Mouse (Mus musculus): Measurements from ENCODE around the gene Gm20388. TPM values are rescaled to one million over a fixed set of nuclear protein-coding genes. Genes with fewer than 3 reads are reported as not detected.
A peak's percentile ranks its signal among the peaks of the same experiment; 100 is the strongest.

The Gm20388 gene
- total and polyA plus RNA-seq, 2 experiments from 2014 or later = 51.3 TPM; not detected in 1

DNA sequence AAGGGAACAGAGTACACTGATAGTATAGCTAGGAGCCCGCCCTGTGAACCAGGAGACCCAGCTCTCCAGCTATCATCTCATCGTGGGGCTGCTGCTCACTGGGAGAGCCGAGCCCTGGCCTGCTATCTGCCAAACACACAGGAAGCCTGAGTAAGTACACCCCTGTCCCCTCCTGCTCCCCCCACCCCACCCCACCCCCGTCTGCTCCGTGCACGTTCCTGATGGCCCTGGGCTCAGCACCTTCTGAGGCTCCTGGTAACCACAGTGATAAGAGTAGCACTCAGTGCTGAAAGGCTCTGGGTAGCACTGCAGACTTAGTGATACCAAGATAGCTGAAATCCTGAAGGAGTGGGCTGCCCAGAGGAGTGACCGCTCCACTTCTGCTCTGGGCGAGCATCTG lies 4068.3 kb downstream of the Gm20388 start:
- Histone ChIP-seq H3K4me3 (ENCODE audit: low read depth, low read length) (no peak overlapping the region), H3K9me3 (ENCODE audit: low read length) (no peaks in the 10 kb centered on the region), H3K9ac (no peak overlapping the region), H3K4me1 (ENCODE audit: insufficient read depth) (peaks cover 7% of the 10 kb centered on the region; the same call in 1 of the 2 replicates), H3K4me2 (ENCODE audit: low read depth) (no peak overlapping the region), H3K27ac (ENCODE audit: low read depth, low read length) (no peak overlapping the region), H3K36me3 (ENCODE audit: insufficient read depth) (no peaks in the 10 kb centered on the region), H3K27me3 (ENCODE audit: insufficient read depth, low read length) (no peaks in the 10 kb centered on the region)
- ATAC-seq (no peak), DNase-seq (no peak)
- TF ChIP-seq CTCF (IDR thresholded peaks at IDR 0.05; ENCODE audit: low read depth) = no peak
- 82% methylated on average over 8 of the region's 8 CpGs for WGBS

DNA sequence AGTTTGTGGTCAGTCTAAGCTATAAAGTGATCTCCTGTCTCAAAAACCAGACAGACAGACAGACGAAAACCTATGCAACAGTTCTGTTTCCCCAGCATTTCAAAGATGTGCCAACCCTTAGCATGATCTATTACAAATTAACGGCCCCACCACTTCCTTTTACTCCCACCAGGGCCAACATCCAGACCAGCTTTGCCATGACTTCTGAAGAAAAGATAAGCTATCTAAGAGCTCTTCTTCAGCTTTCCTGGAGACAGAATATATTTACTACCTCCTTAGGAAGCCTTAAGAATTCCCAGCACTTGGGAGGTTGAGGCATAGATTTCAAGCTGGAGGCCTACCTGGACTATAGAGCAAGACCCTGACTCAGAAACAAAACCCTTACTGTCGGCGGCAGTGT lies 4069.6 kb downstream of the Gm20388 start:
- no peak overlapping the region for H3K9ac ChIP-seq
- WGBS = 80% methylated on average over 4 of the region's 4 CpGs
- no peak for TF ChIP-seq CTCF (IDR thresholded peaks at IDR 0.05; ENCODE audit: low read depth)
- no peaks in the 10 kb centered on the region for H3K9me3 ChIP-seq (ENCODE audit: low read length)
- peaks cover 7% of the 10 kb centered on the region; the same call in 1 of the 2 replicates for H3K4me1 ChIP-seq (ENCODE audit: insufficient read depth)
- DNase-seq = no peak
- no peaks in the 10 kb centered on the region for H3K36me3 ChIP-seq (ENCODE audit: insufficient read depth)
- no peaks in the 10 kb centered on the region for H3K27me3 ChIP-seq (ENCODE audit: insufficient read depth, low read length)
- no peak for ATAC-seq
- 0 out of 2 replicates have a peak overlapping the region, but pooled peaks have one; percentile 3 for H3K4me2 ChIP-seq (ENCODE audit: low read depth)
- no peak overlapping the region for H3K4me3 ChIP-seq (ENCODE audit: low read depth, low read length)
- H3K27ac ChIP-seq (ENCODE audit: low read depth, low read length) = no peak overlapping the region

DNA sequence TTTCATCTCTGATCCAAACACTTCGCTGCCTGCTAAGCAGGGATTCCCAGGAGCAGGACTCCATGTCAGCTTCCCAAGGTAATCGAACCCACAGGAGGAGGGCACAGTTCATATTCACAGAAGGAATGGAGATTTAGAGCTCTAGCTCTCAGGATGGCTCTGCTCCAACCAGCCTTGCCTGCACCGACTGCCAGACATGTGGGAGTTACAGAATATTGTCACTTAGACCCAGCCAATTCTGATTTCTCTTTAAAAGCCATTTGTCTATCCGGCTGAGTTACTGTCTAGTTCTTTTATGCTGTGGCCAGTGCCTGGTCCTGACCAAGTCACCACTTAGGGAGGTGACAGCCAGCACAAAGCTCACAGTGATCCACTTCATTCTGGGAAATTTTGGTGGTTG lies 4071.0 kb downstream of the Gm20388 start:
- H3K4me2 ChIP-seq (ENCODE audit: low read depth) = peak overlapping the region; percentile 92
- no peak overlapping the region; the same call in 1 of the 2 replicates for H3K27ac ChIP-seq (ENCODE audit: low read depth, low read length)
- H3K9ac ChIP-seq = 0 out of 2 replicates have a peak overlapping the region, but pooled peaks have one; percentile 4
- TF ChIP-seq CTCF (IDR thresholded peaks at IDR 0.05; ENCODE audit: low read depth) = no peak
- no peaks in the 10 kb centered on the region for H3K27me3 ChIP-seq (ENCODE audit: insufficient read depth, low read length)
- H3K36me3 ChIP-seq (ENCODE audit: insufficient read depth) = no peaks in the 10 kb centered on the region
- ATAC-seq = no peak
- H3K4me1 ChIP-seq (ENCODE audit: insufficient read depth) = peaks cover 7% of the 10 kb centered on the region; the same call in 1 of the 2 replicates
- H3K4me3 ChIP-seq (ENCODE audit: low read depth, low read length) = peak overlapping the region; percentile 77
- no peaks in the 10 kb centered on the region for H3K9me3 ChIP-seq (ENCODE audit: low read length)
- WGBS = 29% methylated on average over 4 of the region's 4 CpGs
- peak; percentile 51 for DNase-seq

- Histone ChIP-seq H3K4me2 (ENCODE audit: low read depth) (peak overlapping the region; percentile 92), H3K27me3 (ENCODE audit: insufficient read depth, low read length) (no peaks in the 10 kb centered on the region), H3K9ac (peak overlapping the region; percentile 76), H3K36me3 (ENCODE audit: insufficient read depth) (no peaks in the 10 kb centered on the region), H3K4me3 (ENCODE audit: low read depth, low read length) (peak overlapping the region; percentile 77), H3K4me1 (ENCODE audit: insufficient read depth) (peaks cover 7% of the 10 kb centered on the region; the same call in 1 of the 2 replicates), H3K27ac (ENCODE audit: low read depth, low read length) (peak overlapping the region; percentile 50), H3K9me3 (ENCODE audit: low read length) (no peaks in the 10 kb centered on the region)
- no peak for TF ChIP-seq CTCF (IDR thresholded peaks at IDR 0.05; ENCODE audit: low read depth)
- DNase-seq = peak; percentile 62
- peak; percentile 47 for ATAC-seq
- under 1% methylated on average over 46 of the region's 48 CpGs for WGBS
These were observed 4071.7 kb downstream of the Gm20388 start for GRCm38 (mm10) chr8:123982291-123982793.

DNA sequence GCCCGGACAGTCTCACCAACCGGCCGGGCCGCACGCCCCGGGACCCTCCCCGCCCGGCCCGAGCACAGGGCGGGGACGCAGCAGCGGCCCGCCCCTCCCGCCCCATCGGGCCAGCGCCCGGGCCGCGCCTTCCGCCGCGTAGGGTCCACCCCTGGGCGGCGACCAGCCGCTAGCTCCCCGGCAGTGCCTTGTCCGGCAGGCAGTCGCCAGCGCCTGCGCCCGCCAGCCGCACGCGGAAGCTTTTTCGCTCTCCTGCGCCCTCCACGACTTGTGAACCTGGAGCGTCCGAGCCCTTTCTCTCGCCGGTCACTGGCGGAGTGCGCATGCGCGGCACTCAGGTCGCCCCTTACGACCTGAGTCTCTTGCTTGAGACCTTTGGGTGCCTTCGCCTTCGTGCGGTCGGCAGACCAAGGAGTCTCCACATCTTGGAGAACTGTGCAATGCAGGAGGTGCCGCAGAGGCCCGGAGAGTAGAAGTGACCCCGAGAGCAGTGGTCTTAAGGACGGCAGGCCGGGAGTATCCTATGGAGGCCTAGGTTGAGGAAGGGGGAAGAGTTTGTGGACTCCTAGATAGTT lies 4072.3 kb downstream of the Gm20388 start, which contains the start of gene Abcb10:
TSS of gene Abcb10 (minus strand) at position 297 of the 575 bp plus-strand sequence.
- H3K9ac ChIP-seq = peak within 1 kb of the TSS; percentile 76

GRCm38 (mm10) chr8:123988605-123989038 lies 4078.0 kb downstream of the Gm20388 start:
- H3K27me3 ChIP-seq (ENCODE audit: insufficient read depth, low read length) = no peaks in the 10 kb centered on the region
- H3K9me3 ChIP-seq (ENCODE audit: low read length) = no peaks in the 10 kb centered on the region
- H3K4me1 ChIP-seq (ENCODE audit: insufficient read depth) = no peaks in the 10 kb centered on the region
- whole genome bisulfite sequencing = 83% methylated on average over 6 of the region's 6 CpGs
- no peak for TF ChIP-seq CTCF (IDR thresholded peaks at IDR 0.05; ENCODE audit: low read depth)
- no peak overlapping the region for H3K4me2 ChIP-seq (ENCODE audit: low read depth)
- ATAC-seq = no peak
- DNase-seq = no peak
- H3K27ac ChIP-seq (ENCODE audit: low read depth, low read length) = no peak overlapping the region
- no peak overlapping the region for H3K4me3 ChIP-seq (ENCODE audit: low read depth, low read length)
- H3K9ac ChIP-seq = no peak overlapping the region
- no peaks in the 10 kb centered on the region for H3K36me3 ChIP-seq (ENCODE audit: insufficient read depth)

More for the DNA sequence above, 4072.3 kb downstream of the Gm20388 start, which contains the start of gene Abcb10:
- ATAC-seq (peak; percentile 88), DNase-seq (peak; percentile 75)
- H3K4me3 ChIP-seq (ENCODE audit: low read depth, low read length) = peak within 1 kb of the TSS; percentile 77
- TF ChIP-seq CTCF (IDR thresholded peaks at IDR 0.05; ENCODE audit: low read depth) = no peak
- peak within 1 kb of the TSS; percentile 50 for H3K27ac ChIP-seq (ENCODE audit: low read depth, low read length)
- no peaks in the 10 kb centered on the region for H3K27me3 ChIP-seq (ENCODE audit: insufficient read depth, low read length)
- no peaks in the 10 kb centered on the region for H3K9me3 ChIP-seq (ENCODE audit: low read length)
- H3K4me1 ChIP-seq (ENCODE audit: insufficient read depth) = peaks cover 7% of the 10 kb centered on the region; the same call in 1 of the 2 replicates
- H3K36me3 ChIP-seq (ENCODE audit: insufficient read depth) = no peaks in the 10 kb centered on the region
- peak within 1 kb of the TSS; percentile 92 for H3K4me2 ChIP-seq (ENCODE audit: low read depth)
- 2% methylated on average over 54 of the region's 56 CpGs for WGBS

DNA sequence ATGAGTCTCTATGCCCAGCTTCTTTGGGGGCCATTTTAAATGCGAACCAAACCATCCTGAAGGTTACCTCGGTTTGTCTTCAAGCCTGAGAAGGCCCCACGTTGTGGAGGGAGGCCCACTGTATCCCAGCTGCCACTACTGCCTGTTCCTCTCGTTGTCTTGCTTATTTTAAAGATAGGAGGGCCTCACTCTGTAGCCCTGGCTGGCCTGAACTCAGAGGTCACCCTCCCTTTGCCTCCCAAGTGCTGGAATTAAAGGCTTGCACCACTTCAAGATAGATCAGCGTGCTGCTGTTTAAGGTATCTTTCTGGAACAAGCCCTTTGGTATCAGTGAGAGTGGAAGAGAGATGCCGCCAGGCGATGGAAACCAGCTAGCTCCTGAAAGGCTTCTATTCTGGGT lies 4078.5 kb downstream of the Gm20388 start:
- DNase-seq (no peak), ATAC-seq (no peak)
- Histone ChIP-seq H3K36me3 (ENCODE audit: insufficient read depth) (no peaks in the 10 kb centered on the region), H3K4me3 (ENCODE audit: low read depth, low read length) (no peak overlapping the region), H3K9ac (no peak overlapping the region), H3K4me2 (ENCODE audit: low read depth) (no peak overlapping the region), H3K9me3 (ENCODE audit: low read length) (no peaks in the 10 kb centered on the region), H3K27ac (ENCODE audit: low read depth, low read length) (no peak overlapping the region), H3K27me3 (ENCODE audit: insufficient read depth, low read length) (no peaks in the 10 kb centered on the region), H3K4me1 (ENCODE audit: insufficient read depth) (no peaks in the 10 kb centered on the region)
- no peak for TF ChIP-seq CTCF (IDR thresholded peaks at IDR 0.05; ENCODE audit: low read depth)
- 79% methylated on average over 7 of the region's 7 CpGs for WGBS

All from forebrain, postnatal 0 days (tissue).